Mouse (Mus musculus) liver, postnatal 0 days (tissue): ENCODE measurements around the gene Gm10203. TPM values are rescaled to one million over a fixed set of nuclear protein-coding genes. Genes with fewer than 3 reads are reported as not detected.
A peak's percentile ranks its signal among the peaks of the same experiment; 100 is the strongest.
"Not testable (repeated sequence)": the region's sequence is repeated elsewhere in the genome, so short reads cannot be mapped to it uniquely, and the experiment has no call there.

Experiments
- ATAC-seq: fragments of 200-750 bp; cut with Nextera tagmentation; 2 replicates; pipeline ENCODE4 v1.8.0; 2017; ENCODE audit warnings: mild to moderate bottlenecking, moderate library complexity
- DNase-seq: peaks from one replicate; pipeline ENCODE4 v3.0.0-alpha.2; 2016
- H3K27ac ChIP-seq: fragments of 300-500 bp; sonication (generic); 2 replicates; pipeline ENCODE4 v1.5.1; 2014; ENCODE audit warnings: antibody characterized with exemption, moderate library complexity, mild to moderate bottlenecking, low read depth
- H3K27me3 ChIP-seq: fragments of 300-500 bp; sonication (generic); 2 replicates; pipeline ENCODE4 v1.6.1; 2014; ENCODE audit warnings: low read length, control low read depth, mixed read lengths; ENCODE audit not compliant: insufficient read depth
- H3K36me3 ChIP-seq: fragments of 300-500 bp; sonication (generic); replicated peaks from 2 replicates; pipeline ENCODE4 v1.6.1; 2014; ENCODE audit warnings: mild to moderate bottlenecking, control low read depth, low read length, moderate library complexity, mixed read lengths; ENCODE audit not compliant: insufficient read depth
- H3K4me1 ChIP-seq: fragments of 300-500 bp; sonication (generic); 2 replicates; pipeline ENCODE4 v1.6.1; 2014; ENCODE audit warnings: antibody characterized with exemption, mild to moderate bottlenecking, control low read depth; ENCODE audit not compliant: insufficient read depth
- H3K4me2 ChIP-seq: fragments of 300-500 bp; sonication (generic); 2 replicates; pipeline ENCODE4 v1.6.1; 2014; ENCODE audit warnings: low read depth, mild to moderate bottlenecking, low read length, moderate library complexity, mixed read lengths
- H3K4me3 ChIP-seq: fragments of 300-500 bp; sonication (generic); 2 replicates; pipeline ENCODE4 v1.5.1; 2014; ENCODE audit warnings: low read depth, low read length
- H3K9ac ChIP-seq: fragments of 300-500 bp; sonication (generic); replicated peaks from 2 replicates; pipeline ENCODE4 v1.6.1; 2014; ENCODE audit warnings: mild to moderate bottlenecking, moderate library complexity
- H3K9me3 ChIP-seq: fragments of 300-500 bp; sonication (generic); 2 replicates; pipeline ENCODE4 v1.6.1; 2016; ENCODE audit warnings: mild to moderate bottlenecking, control low read depth, low read length, mixed read lengths
- CTCF ChIP-seq: sonication (generic); IDR thresholded peaks from 2 replicates; pipeline ENCODE4 v1.5.1; 2016; ENCODE audit warnings: antibody characterized with exemption, low read depth
- EP300 ChIP-seq: IDR thresholded peaks from 2 replicates; pipeline ENCODE4 v1.6.1; 2016; ENCODE audit warnings: antibody characterized with exemption, low read depth, mild to moderate bottlenecking
- WGBS: fragments of 180-500 bp; shearing (Covaris S2); extraction: QIAGEN DNeasy Blood & Tissue Kit; methylation state at CpG from one replicate; pipeline ENCODE4 v1.1.7; 2014; ENCODE audit not compliant: insufficient replicate concordance; 5-methylcytosine and 5-hydroxymethylcytosine counted together
- polyA plus RNA-seq: library from polyadenylated mRNA; unstranded; fragments of >200 nt; fragmentation: Nextera tagmentation; extraction: Ambion mirVana; gene quantifications from 2 replicates; pipeline ENCODE4 v1.2.1, GENCODE M21; 2015

The Gm10203 gene
- polyA plus RNA-seq = not detected in 2 replicates

GRCm38 (mm10) chr6:149129870-149130269, at the start of gene Gm10203:
Gene Gm10203, plus strand, starts transcription at chr6:149130170.
- not testable (repeated sequence) for ATAC-seq, H3K27me3 ChIP-seq, H3K36me3 ChIP-seq, H3K27ac ChIP-seq, H3K4me3 ChIP-seq, DNase-seq, H3K4me1 ChIP-seq, H3K9me3 ChIP-seq, H3K4me2 ChIP-seq, H3K9ac ChIP-seq
- WGBS = 81% methylated on average over 8 of the region's 8 CpGs

GRCm38 (mm10) chr6:149092406-149092805, 37.6 kb upstream of the Gm10203 start:
- no peak for TF ChIP-seq EP300
- no peak for TF ChIP-seq CTCF
- Histone ChIP-seq H3K4me1 (peaks cover 9% of the 10 kb centered on the region; the same call in 1 of the 2 replicates), H3K27ac (no peak overlapping the region), H3K9ac (no peak overlapping the region), H3K27me3 (no peaks in the 10 kb centered on the region), H3K36me3 (no peaks in the 10 kb centered on the region), H3K4me2 (no peak overlapping the region), H3K9me3 (no peaks in the 10 kb centered on the region), H3K4me3 (no peak overlapping the region)
- 75% methylated on average over 6 of the region's 6 CpGs for WGBS
- ATAC-seq (no peak), DNase-seq (no peak)

- WGBS = 23% methylated on average over 5 of the region's 5 CpGs
- TF ChIP-seq EP300 (no peak), CTCF (no peak)
- H3K27me3 ChIP-seq = no peaks in the 10 kb centered on the region
- DNase-seq = no peak
- peaks cover 6% of the 10 kb centered on the region; the same call in 1 of the 2 replicates for H3K4me1 ChIP-seq
- no peaks in the 10 kb centered on the region for H3K9me3 ChIP-seq
- peak overlapping the region; percentile 26; the same call in 1 of the 2 replicates for H3K4me2 ChIP-seq
- H3K9ac ChIP-seq = no peak overlapping the region
- H3K27ac ChIP-seq = no peak overlapping the region
- no peak overlapping the region for H3K4me3 ChIP-seq
- H3K36me3 ChIP-seq = no peaks in the 10 kb centered on the region
- ATAC-seq = no peak
These were observed 36.5 kb upstream of the Gm10203 start for GRCm38 (mm10) chr6:149093465-149093864.

- H3K4me1 ChIP-seq = peaks cover 6% of the 10 kb centered on the region; the same call in 1 of the 2 replicates
- no peak overlapping the region for H3K27ac ChIP-seq
- H3K4me2 ChIP-seq = no peak overlapping the region
- TF ChIP-seq EP300 (no peak), CTCF (no peak)
- H3K9ac ChIP-seq = no peak overlapping the region
- no peaks in the 10 kb centered on the region for H3K36me3 ChIP-seq
- DNase-seq (no peak), ATAC-seq (no peak)
- H3K27me3 ChIP-seq = no peaks in the 10 kb centered on the region
- no peak overlapping the region for H3K4me3 ChIP-seq
- 31% methylated on average over 1 of the region's 1 CpGs for WGBS
- H3K9me3 ChIP-seq = no peaks in the 10 kb centered on the region
These were observed 35.4 kb upstream of the Gm10203 start for GRCm38 (mm10) chr6:149094555-149094954.

- Histone ChIP-seq H3K4me3 (no peak overlapping the region), H3K9ac (no peak overlapping the region), H3K36me3 (no peaks in the 10 kb centered on the region), H3K9me3 (no peaks in the 10 kb centered on the region), H3K4me1 (peaks cover 3% of the 10 kb centered on the region; the same call in 1 of the 2 replicates), H3K27ac (no peak overlapping the region), H3K27me3 (peaks cover 2% of the 10 kb centered on the region), H3K4me2 (no peak overlapping the region)
- DNase-seq (no peak), ATAC-seq (no peak)
- 62% methylated on average over 6 of the region's 6 CpGs for WGBS
- peak; percentile 12; the same call in 1 of the 2 replicates for TF ChIP-seq CTCF
- no peak for TF ChIP-seq EP300
These were observed 34.6 kb upstream of the Gm10203 start for GRCm38 (mm10) chr6:149095389-149095788.

GRCm38 (mm10) chr6:149096233-149096632, 33.7 kb upstream of the Gm10203 start:
- Histone ChIP-seq H3K36me3 (no peaks in the 10 kb centered on the region), H3K9ac (no peak overlapping the region), H3K4me1 (peaks cover 3% of the 10 kb centered on the region; the same call in 1 of the 2 replicates), H3K4me2 (no peak overlapping the region), H3K27ac (no peak overlapping the region), H3K4me3 (no peak overlapping the region), H3K27me3 (peaks cover 10% of the 10 kb centered on the region), H3K9me3 (no peaks in the 10 kb centered on the region)
- TF ChIP-seq EP300 (no peak), CTCF (no peak)
- WGBS = 69% methylated on average over 2 of the region's 2 CpGs
- no peak for DNase-seq
- no peak for ATAC-seq

GRCm38 (mm10) chr6:149097276-149097675, 32.7 kb upstream of the Gm10203 start:
- Histone ChIP-seq H3K36me3 (no peaks in the 10 kb centered on the region), H3K4me1 (peaks cover 3% of the 10 kb centered on the region; the same call in 1 of the 2 replicates), H3K27me3 (peaks cover 19% of the 10 kb centered on the region), H3K4me3 (no peak overlapping the region), H3K9ac (no peak overlapping the region), H3K4me2 (no peak overlapping the region), H3K27ac (no peak overlapping the region), H3K9me3 (no peaks in the 10 kb centered on the region)
- whole genome bisulfite sequencing = 74% methylated on average over 1 of the region's 1 CpGs
- ATAC-seq = no peak
- DNase-seq = no peak
- no peak for TF ChIP-seq EP300
- no peak for TF ChIP-seq CTCF
